Mouse (Mus musculus) forebrain, embryonic 13.5 days (tissue): ENCODE measurements around the gene Mettl26. TPM values are rescaled to one million over a fixed set of nuclear protein-coding genes. Genes with fewer than 3 reads are reported as not detected.

Experiments
- ATAC-seq: fragments of 200-750 bp; cut with Nextera tagmentation; 2 replicates; pipeline ENCODE4 v1.8.0; 2017
- H3K27ac ChIP-seq: fragments of 300-500 bp; sonication (generic); 2 replicates; pipeline ENCODE4 v1.5.1; 2015; ENCODE audit warnings: inconsistent platforms, mild to moderate bottlenecking, moderate library complexity
- H3K27me3 ChIP-seq: fragments of 300-500 bp; sonication (generic); 2 replicates; pipeline ENCODE4 v1.6.1; 2015; ENCODE audit warnings: mild to moderate bottlenecking, inconsistent platforms
- H3K36me3 ChIP-seq: fragments of 300-500 bp; sonication (generic); 2 replicates; pipeline ENCODE4 v1.6.1; 2015; ENCODE audit warnings: mild to moderate bottlenecking, inconsistent platforms; ENCODE audit not compliant: poor library complexity, severe bottlenecking
- H3K4me1 ChIP-seq: fragments of 300-500 bp; sonication (generic); 2 replicates; pipeline ENCODE4 v1.6.1; 2015; ENCODE audit warnings: inconsistent platforms
- H3K4me2 ChIP-seq: fragments of 300-500 bp; sonication (generic); 2 replicates; pipeline ENCODE4 v1.6.1; 2015; ENCODE audit warnings: inconsistent platforms, mild to moderate bottlenecking, moderate library complexity
- H3K4me3 ChIP-seq: fragments of 300-500 bp; sonication (generic); 2 replicates; pipeline ENCODE4 v1.5.1; 2015; ENCODE audit warnings: mild to moderate bottlenecking, inconsistent platforms
- H3K9ac ChIP-seq: fragments of 300-500 bp; sonication (generic); 2 replicates; pipeline ENCODE4 v1.6.1; 2015; ENCODE audit warnings: mild to moderate bottlenecking, inconsistent platforms
- H3K9me3 ChIP-seq: fragments of 300-500 bp; sonication (generic); replicated peaks from 2 replicates; pipeline ENCODE4 v1.6.1; 2016; ENCODE audit warnings: inconsistent platforms
- WGBS: fragments of 180-500 bp; shearing (Covaris S2); methylation state at CpG from one replicate; pipeline ENCODE4 v1.1.7; 2015; 5-methylcytosine and 5-hydroxymethylcytosine counted together
- polyA plus RNA-seq: library from polyadenylated mRNA; unstranded; fragments of >200 nt; fragmentation: Nextera tagmentation; extraction: Ambion mirVana; gene quantifications from 2 replicates; pipeline ENCODE4 v1.2.1, GENCODE M21; 2015

Mettl26 gene
- polyA plus RNA-seq, 1 experiment from 2014 or later = 62.5 TPM

DNA sequence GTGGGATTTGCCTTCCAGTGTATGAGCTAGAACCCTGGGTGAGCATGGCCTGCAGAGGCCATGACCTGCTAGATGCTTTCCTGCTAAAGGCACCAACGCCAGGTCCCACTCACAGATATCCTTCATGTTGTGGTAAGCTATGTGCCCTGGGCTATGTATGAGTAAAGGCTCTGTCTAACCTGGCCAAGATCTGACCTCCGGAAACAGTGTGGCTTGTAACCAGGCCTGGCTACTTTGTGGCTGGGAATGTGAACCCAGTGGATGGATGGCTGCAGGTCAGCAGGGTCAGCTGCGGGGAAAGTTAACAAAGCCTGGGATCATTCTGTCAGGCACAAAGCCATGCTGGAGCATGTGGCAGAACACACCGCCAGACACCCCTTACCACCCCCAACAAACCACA lies 6.8 kb downstream of the Mettl26 start:
- Histone ChIP-seq H3K4me3 (no peak overlapping the region), H3K9ac (peak overlapping the region; percentile 23; the same call in 1 of the 2 replicates), H3K9me3 (no peaks in the 10 kb centered on the region), H3K36me3 (peaks cover 62% of the 10 kb centered on the region), H3K27me3 (no peaks in the 10 kb centered on the region), H3K4me2 (no peak overlapping the region), H3K4me1 (peaks cover 21% of the 10 kb centered on the region), H3K27ac (peak overlapping the region; percentile 52)
- no peak for ATAC-seq
- WGBS = 23% methylated on average over 4 of the region's 4 CpGs

DNA sequence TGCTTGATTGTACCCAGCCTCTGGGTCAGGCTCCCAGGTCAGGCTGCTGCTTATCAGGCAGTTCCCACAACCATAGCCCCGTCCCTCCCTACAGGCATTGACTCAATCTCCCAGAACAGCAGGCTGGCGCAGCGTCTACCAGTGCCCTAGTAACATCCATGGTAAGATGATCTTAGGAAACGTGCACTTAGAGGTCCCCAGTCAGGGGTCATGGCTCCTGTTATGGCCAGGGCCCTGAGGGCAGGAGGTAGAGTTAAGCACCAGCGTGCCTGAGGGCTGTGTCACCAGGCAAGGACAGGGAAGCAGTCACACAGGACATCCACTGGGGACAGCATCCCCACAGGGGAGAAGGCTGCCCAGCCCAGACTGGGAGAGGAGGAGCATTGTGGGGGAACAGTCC lies 7.4 kb downstream of the Mettl26 start:
- ATAC-seq = no peak
- Histone ChIP-seq H3K36me3 (peaks cover 64% of the 10 kb centered on the region), H3K9ac (no peak overlapping the region), H3K4me2 (no peak overlapping the region), H3K27me3 (no peaks in the 10 kb centered on the region), H3K4me3 (no peak overlapping the region), H3K27ac (no peak overlapping the region; the same call in 1 of the 2 replicates), H3K9me3 (no peaks in the 10 kb centered on the region), H3K4me1 (peaks cover 16% of the 10 kb centered on the region)
- 52% methylated on average over 5 of the region's 5 CpGs for WGBS

DNA sequence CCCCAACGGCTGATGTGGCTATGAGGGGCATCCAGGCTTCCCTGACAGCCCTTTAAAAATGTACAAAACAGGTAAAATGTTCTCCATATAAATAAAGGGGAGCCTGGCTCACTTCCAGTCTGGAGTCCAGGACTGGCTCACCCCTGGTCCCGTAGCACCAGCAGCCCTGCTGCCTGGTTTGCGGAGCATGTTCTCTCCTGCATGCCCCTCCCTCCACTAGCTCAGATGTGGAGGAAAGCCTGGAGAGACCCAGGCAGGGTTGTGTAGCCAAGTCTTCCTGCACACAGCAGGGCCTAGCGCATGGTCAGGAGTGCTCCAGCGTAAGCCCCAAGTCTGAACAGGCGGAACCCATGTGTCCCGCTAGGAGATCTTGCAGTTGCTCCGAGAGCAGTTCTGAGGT lies 8.4 kb downstream of the Mettl26 start:
- 82% methylated on average over 8 of the region's 8 CpGs for WGBS
- Histone ChIP-seq H3K9ac (no peak overlapping the region), H3K36me3 (peaks cover 61% of the 10 kb centered on the region), H3K4me1 (peaks cover 16% of the 10 kb centered on the region), H3K27ac (0 out of 2 replicates have a peak overlapping the region, but pooled peaks have one; percentile 25), H3K9me3 (no peaks in the 10 kb centered on the region), H3K4me3 (no peak overlapping the region), H3K4me2 (no peak overlapping the region), H3K27me3 (no peaks in the 10 kb centered on the region)
- ATAC-seq = no peak

GRCm38 (mm10) chr17:25883824-25884223 lies 8.9 kb downstream of the Mettl26 start:
- WGBS = 89% methylated on average over 3 of the region's 3 CpGs
- Histone ChIP-seq H3K27ac (no peak overlapping the region), H3K36me3 (peaks cover 56% of the 10 kb centered on the region)

DNA sequence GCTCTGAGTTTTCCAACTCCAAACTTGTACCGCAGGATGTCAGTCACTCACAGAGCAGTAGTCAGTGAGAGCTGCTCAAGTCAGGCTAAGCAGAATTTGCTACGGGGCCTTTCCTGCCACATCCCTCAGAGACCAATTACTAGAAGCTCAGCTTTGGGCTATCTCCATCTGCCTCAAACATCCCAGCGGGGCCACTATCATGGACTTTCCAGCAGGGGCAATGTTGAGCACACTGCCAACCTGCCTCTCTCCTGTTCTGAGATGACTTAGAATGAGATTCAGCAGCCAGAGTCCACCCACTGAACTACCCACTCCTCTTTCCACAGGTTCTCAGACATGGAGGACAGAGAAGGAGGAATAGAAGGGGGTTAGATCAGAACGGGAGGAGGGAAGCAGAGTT lies 10.8 kb downstream of the Mettl26 start:
- 61% methylated on average over 4 of the region's 4 CpGs for WGBS
- no peak overlapping the region for H3K9ac ChIP-seq
- H3K27ac ChIP-seq = no peak overlapping the region
- H3K4me1 ChIP-seq = peaks cover 8% of the 10 kb centered on the region
- H3K4me3 ChIP-seq = no peak overlapping the region
- ATAC-seq = no peak
- H3K4me2 ChIP-seq = no peak overlapping the region
- no peaks in the 10 kb centered on the region for H3K27me3 ChIP-seq
- no peaks in the 10 kb centered on the region for H3K9me3 ChIP-seq
- H3K36me3 ChIP-seq = peaks cover 53% of the 10 kb centered on the region

More at GRCm38 (mm10) chr17:25883824-25884223, 8.9 kb downstream of the Mettl26 start:
- Histone ChIP-seq H3K9me3 (no peaks in the 10 kb centered on the region), H3K27me3 (no peaks in the 10 kb centered on the region), H3K9ac (no peak overlapping the region), H3K4me1 (peaks cover 16% of the 10 kb centered on the region), H3K4me2 (no peak overlapping the region), H3K4me3 (no peak overlapping the region)
- no peak for ATAC-seq

GRCm38 (mm10) chr17:25886806-25887205 lies 11.9 kb downstream of the Mettl26 start:
- no peak overlapping the region for H3K9ac ChIP-seq
- no peaks in the 10 kb centered on the region for H3K27me3 ChIP-seq
- H3K4me2 ChIP-seq = no peak overlapping the region
- H3K27ac ChIP-seq = no peak overlapping the region
- H3K36me3 ChIP-seq = peaks cover 48% of the 10 kb centered on the region
- H3K4me3 ChIP-seq = no peak overlapping the region
- no peaks in the 10 kb centered on the region for H3K9me3 ChIP-seq
- no peak for ATAC-seq
- H3K4me1 ChIP-seq = no peaks in the 10 kb centered on the region

- no peaks in the 10 kb centered on the region for H3K27me3 ChIP-seq
- H3K4me3 ChIP-seq = no peak overlapping the region
- H3K36me3 ChIP-seq = peaks cover 42% of the 10 kb centered on the region
- H3K4me1 ChIP-seq = no peaks in the 10 kb centered on the region
- no peak overlapping the region for H3K4me2 ChIP-seq
- ATAC-seq = no peak
- no peak overlapping the region for H3K9ac ChIP-seq
- 93% methylated on average over 10 of the region's 10 CpGs for WGBS
- no peaks in the 10 kb centered on the region for H3K9me3 ChIP-seq
- H3K27ac ChIP-seq = no peak overlapping the region
Measured at GRCm38 (mm10) chr17:25887467-25887866, 12.6 kb downstream of the Mettl26 start.

GRCm38 (mm10) chr17:25888837-25889236 lies 14.0 kb downstream of the Mettl26 start:
- Histone ChIP-seq H3K4me2 (no peak overlapping the region), H3K4me3 (no peak overlapping the region), H3K27ac (no peak overlapping the region; the same call in 1 of the 2 replicates), H3K9me3 (no peaks in the 10 kb centered on the region), H3K4me1 (no peaks in the 10 kb centered on the region), H3K27me3 (no peaks in the 10 kb centered on the region), H3K9ac (no peak overlapping the region), H3K36me3 (peaks cover 29% of the 10 kb centered on the region)
- WGBS = 84% methylated on average over 3 of the region's 3 CpGs
- no peak for ATAC-seq

DNA sequence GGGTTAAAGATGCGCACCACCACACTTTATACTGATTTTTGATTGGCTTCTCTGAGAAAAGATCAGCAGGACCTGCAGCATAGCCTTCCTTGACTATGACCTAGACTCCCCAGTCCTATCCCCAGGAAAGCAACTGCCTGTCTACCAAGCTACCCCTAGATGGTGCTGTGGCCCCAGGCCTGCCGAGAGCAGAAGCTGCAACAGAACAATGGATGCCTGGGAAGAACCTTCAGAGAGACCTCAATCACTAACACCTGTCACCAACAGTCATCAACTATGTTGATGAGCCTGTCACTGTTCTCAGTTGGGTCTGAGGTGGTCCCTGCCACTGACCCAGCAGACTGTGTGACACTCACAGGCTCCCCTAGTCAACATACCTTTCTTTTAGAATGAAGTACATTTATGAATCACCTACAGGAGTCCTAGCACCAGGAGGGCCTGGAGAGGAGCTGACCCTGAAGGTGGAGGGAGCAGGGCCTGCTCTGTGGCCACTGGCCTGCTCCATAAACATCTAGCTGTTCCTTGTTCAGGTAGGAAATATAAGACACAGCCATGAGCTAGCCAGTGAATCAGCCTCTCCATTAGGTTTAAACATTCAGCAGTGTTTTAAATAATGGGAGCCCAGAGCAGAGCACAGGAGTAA lies 19.2 kb downstream of the Mettl26 start:
- ATAC-seq = peak; percentile 81
- H3K4me1 ChIP-seq = peaks cover 6% of the 10 kb centered on the region
- no peak overlapping the region for H3K4me2 ChIP-seq
- H3K27ac ChIP-seq = peak overlapping the region; percentile 52; the same call in 1 of the 2 replicates
- H3K9ac ChIP-seq = peak overlapping the region; percentile 10; the same call in 1 of the 2 replicates
- H3K4me3 ChIP-seq = no peak overlapping the region
- peaks cover 8% of the 10 kb centered on the region; the same call in 1 of the 2 replicates for H3K36me3 ChIP-seq
- no peaks in the 10 kb centered on the region for H3K27me3 ChIP-seq
- WGBS = 35% methylated on average over 2 of the region's 2 CpGs
- H3K9me3 ChIP-seq = no peaks in the 10 kb centered on the region

GRCm38 (mm10) chr17:25895415-25895814 lies 20.5 kb downstream of the Mettl26 start:
- no peak overlapping the region for H3K9ac ChIP-seq
- H3K27me3 ChIP-seq = no peaks in the 10 kb centered on the region
- H3K27ac ChIP-seq = no peak overlapping the region
- H3K4me3 ChIP-seq = no peak overlapping the region
- H3K9me3 ChIP-seq = no peaks in the 10 kb centered on the region
- peaks cover 4% of the 10 kb centered on the region; the same call in 1 of the 2 replicates for H3K36me3 ChIP-seq
- H3K4me1 ChIP-seq = peaks cover 6% of the 10 kb centered on the region
- no peak overlapping the region for H3K4me2 ChIP-seq
- 38% methylated on average over 2 of the region's 2 CpGs for WGBS
- no peak for ATAC-seq

- H3K4me2 ChIP-seq = no peak overlapping the region
- H3K27ac ChIP-seq = no peak overlapping the region
- peaks cover 6% of the 10 kb centered on the region for H3K4me1 ChIP-seq
- 71% methylated on average over 12 of the region's 12 CpGs for WGBS
- H3K9me3 ChIP-seq = no peaks in the 10 kb centered on the region
- ATAC-seq = no peak
- H3K4me3 ChIP-seq = no peak overlapping the region
- H3K36me3 ChIP-seq = peaks cover 9% of the 10 kb centered on the region; the same call in 1 of the 2 replicates
- H3K9ac ChIP-seq = 0 out of 2 replicates have a peak overlapping the region, but pooled peaks have one; percentile 21
- no peaks in the 10 kb centered on the region for H3K27me3 ChIP-seq
Measured at GRCm38 (mm10) chr17:25895891-25896290, 21.0 kb downstream of the Mettl26 start.

DNA sequence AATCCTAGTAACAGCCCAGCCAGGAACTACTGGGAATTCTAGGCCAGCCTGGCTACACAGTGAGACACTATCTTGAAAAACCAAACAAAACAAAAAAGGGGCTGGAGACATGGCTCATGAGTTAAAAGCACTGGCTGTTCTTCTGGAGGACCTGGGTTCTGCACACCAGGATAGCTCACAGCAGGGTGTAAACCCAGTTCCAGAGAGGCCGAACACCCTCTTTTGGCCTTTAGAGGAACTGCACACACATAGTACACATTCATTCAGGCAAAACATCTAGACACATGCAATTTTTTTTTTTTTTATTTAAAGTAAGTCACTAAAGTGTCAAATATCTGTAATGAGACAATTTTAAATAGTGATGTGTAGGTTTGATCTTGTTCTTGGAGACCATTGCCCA lies 25.3 kb downstream of the Mettl26 start:
- ATAC-seq = no peak
- no peaks in the 10 kb centered on the region for H3K4me1 ChIP-seq
- H3K27ac ChIP-seq = no peak overlapping the region
- peaks cover 10% of the 10 kb centered on the region; the same call in 1 of the 2 replicates for H3K36me3 ChIP-seq
- 93% methylated on average over 1 of the region's 1 CpGs for WGBS
- no peak overlapping the region for H3K4me2 ChIP-seq
- H3K27me3 ChIP-seq = no peaks in the 10 kb centered on the region
- H3K9me3 ChIP-seq = no peaks in the 10 kb centered on the region
- H3K9ac ChIP-seq = no peak overlapping the region
- H3K4me3 ChIP-seq = no peak overlapping the region

- Histone ChIP-seq H3K9ac (no peak overlapping the region), H3K36me3 (peaks cover 13% of the 10 kb centered on the region; the same call in 1 of the 2 replicates), H3K9me3 (no peaks in the 10 kb centered on the region), H3K4me3 (no peak overlapping the region), H3K27ac (no peak overlapping the region), H3K4me1 (no peaks in the 10 kb centered on the region), H3K27me3 (no peaks in the 10 kb centered on the region), H3K4me2 (no peak overlapping the region)
- no peak for ATAC-seq
- WGBS = 84% methylated on average over 3 of the region's 3 CpGs
Measured at GRCm38 (mm10) chr17:25903061-25903460, 28.2 kb downstream of the Mettl26 start.
